Mouse (Mus musculus): ENCODE data around the gene Phrf1. TPM values are rescaled to one million over a fixed set of nuclear protein-coding genes. Genes with fewer than 3 reads are reported as not detected.

Gene Phrf1
- polyA plus RNA-seq, 1 experiment from 2014 or later, result 131 TPM

DNA sequence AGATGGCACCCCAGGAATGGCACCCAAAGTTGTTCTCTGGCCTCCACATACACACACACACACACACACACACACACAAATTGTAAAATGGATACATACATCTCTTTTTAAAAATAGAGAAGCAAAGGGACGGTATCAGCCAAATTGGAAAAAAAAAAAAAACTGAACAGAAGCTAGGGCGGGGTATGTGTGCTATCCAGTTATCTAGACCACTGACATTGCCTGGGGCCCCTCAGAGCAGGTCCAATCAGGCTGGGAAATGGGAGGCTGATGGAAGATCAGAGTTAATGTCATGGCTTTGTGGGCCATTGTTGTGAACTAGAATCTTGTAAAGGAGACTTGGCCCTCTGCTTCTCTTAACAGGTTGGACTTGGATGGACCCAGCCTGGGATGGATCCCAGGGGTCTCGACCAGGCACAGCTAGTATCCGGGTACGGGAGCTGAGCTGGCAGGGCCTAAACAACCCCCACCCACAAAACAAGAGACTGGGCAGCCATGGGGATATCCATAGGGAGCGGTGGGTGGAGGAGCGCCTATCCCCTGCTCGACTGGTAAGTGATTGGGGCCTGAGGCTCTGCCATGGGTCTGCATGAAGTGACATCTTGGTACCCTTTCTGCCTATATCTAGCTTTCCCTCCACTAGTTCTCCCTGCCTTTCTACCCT, 31.8 kb upstream of the Phrf1 start:
- no peak for DNase-seq (ENCODE audit: low spot score)
- Histone ChIP-seq H3K27me3 (ENCODE audit: low read depth, poor library complexity, severe bottlenecking) (no peaks in the 10 kb centered on the region), H3K36me3 (peaks cover 11% of the 10 kb centered on the region), H3K27ac (no peak overlapping the region), H3K4me1 (peaks cover 31% of the 10 kb centered on the region), H3K9me3 (replicated peaks) (no peaks in the 10 kb centered on the region), H3K4me3 (no peak overlapping the region)
- WGBS, result 92% methylated on average over 8 of the region's 8 CpGs

GRCm38 (mm10) chr7:141198121-141198520, 30.5 kb upstream of the Phrf1 start:
- H3K9me3 ChIP-seq (replicated peaks), result no peaks in the 10 kb centered on the region
- H3K4me1 ChIP-seq, result peaks cover 17% of the 10 kb centered on the region
- H3K27ac ChIP-seq, result no peak overlapping the region
- WGBS, result 94% methylated on average over 4 of the region's 4 CpGs
- no peak for DNase-seq (ENCODE audit: low spot score)
- H3K36me3 ChIP-seq, result peaks cover 3% of the 10 kb centered on the region; the same call in 1 of the 2 replicates
- H3K27me3 ChIP-seq (ENCODE audit: low read depth, poor library complexity, severe bottlenecking), result no peaks in the 10 kb centered on the region
- no peak overlapping the region for H3K4me3 ChIP-seq

DNA sequence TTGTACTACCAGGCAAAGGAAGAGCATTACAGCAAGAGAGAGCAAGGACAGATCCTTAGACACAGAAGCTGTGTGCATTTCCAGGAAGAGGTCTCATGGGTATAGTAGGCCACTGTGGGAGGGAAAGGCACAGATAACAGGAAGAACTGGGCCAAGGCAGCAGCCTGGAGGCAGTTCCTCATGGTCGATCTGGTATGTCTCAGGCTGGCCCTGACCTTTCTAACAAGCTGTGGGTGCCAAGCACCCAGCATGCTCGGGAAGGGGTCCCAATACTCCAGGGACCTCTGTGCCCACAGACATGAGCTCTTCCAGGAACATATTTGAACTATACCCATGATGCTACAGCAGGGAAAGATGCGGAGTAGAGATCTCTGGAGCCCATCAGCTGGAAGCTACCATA, 24.0 kb upstream of the Phrf1 start:
- Histone ChIP-seq H3K9me3 (replicated peaks) (no peaks in the 10 kb centered on the region), H3K27ac (no peak overlapping the region), H3K4me1 (peaks cover 4% of the 10 kb centered on the region; the same call in 1 of the 2 replicates), H3K27me3 (ENCODE audit: low read depth, poor library complexity, severe bottlenecking) (no peaks in the 10 kb centered on the region), H3K4me3 (no peak overlapping the region), H3K36me3 (no peaks in the 10 kb centered on the region)
- WGBS, result 84% methylated on average over 3 of the region's 3 CpGs
- no peak for DNase-seq (ENCODE audit: low spot score)

- H3K4me1 ChIP-seq, result peaks cover 4% of the 10 kb centered on the region; the same call in 1 of the 2 replicates
- no peaks in the 10 kb centered on the region for H3K36me3 ChIP-seq
- 97% methylated on average over 5 of the region's 5 CpGs for WGBS
- H3K27me3 ChIP-seq (ENCODE audit: low read depth, poor library complexity, severe bottlenecking), result no peaks in the 10 kb centered on the region
- no peak overlapping the region for H3K27ac ChIP-seq
- no peak for DNase-seq (ENCODE audit: low spot score)
- H3K4me3 ChIP-seq, result no peak overlapping the region
- H3K9me3 ChIP-seq (replicated peaks), result no peaks in the 10 kb centered on the region
Measured at GRCm38 (mm10) chr7:141205504-141205903, 23.1 kb upstream of the Phrf1 start.

DNA sequence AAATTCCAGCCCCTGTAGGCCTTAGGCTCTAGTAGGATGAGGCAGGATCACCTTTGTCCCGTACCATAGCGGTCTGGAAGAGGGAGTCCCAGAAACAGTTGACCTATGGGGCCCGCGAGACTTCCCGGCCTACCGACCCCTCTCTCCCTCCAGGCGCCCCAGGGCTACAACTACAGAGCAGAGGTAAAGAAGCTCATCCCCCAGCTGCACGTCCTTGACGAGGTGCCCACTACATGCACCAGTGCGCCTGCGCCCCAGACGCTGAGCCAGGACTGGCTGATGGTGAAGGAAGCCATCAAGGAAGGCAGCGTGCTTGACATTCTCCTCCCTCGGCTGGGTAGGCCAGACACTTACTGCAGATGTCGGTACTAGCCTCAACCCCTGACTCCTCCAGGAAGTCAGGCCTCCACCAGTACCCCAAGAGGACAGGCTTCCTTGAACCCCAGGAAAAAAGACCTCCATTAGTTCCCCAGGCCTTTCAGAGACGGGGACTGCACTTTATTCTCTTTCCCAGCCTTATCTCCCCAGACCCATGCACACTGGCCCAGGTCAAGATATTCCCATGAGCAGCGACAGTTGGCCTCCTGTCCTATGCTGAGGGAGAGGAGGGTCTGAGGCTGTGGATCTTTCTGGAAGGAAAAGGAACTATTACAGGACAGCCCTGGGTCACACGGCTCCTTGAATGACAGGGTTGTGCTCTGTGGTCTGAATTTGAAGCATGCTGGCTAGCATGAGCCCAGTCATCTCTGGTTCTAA, 22.2 kb upstream of the Phrf1 start:
- Histone ChIP-seq H3K9me3 (replicated peaks) (no peaks in the 10 kb centered on the region), H3K27me3 (ENCODE audit: low read depth, poor library complexity, severe bottlenecking) (no peaks in the 10 kb centered on the region), H3K4me3 (no peak overlapping the region), H3K4me1 (peaks cover 4% of the 10 kb centered on the region; the same call in 1 of the 2 replicates), H3K36me3 (no peaks in the 10 kb centered on the region), H3K27ac (peak overlapping the region; percentile 12; the same call in 1 of the 2 replicates)
- no peak for DNase-seq (ENCODE audit: low spot score)
- WGBS, result 95% methylated on average over 18 of the region's 18 CpGs

- H3K4me3 ChIP-seq, result no peak overlapping the region
- peaks cover 12% of the 10 kb centered on the region for H3K4me1 ChIP-seq
- no peaks in the 10 kb centered on the region for H3K9me3 ChIP-seq (replicated peaks)
- H3K27ac ChIP-seq, result no peak overlapping the region; the same call in 1 of the 2 replicates
- 70% methylated on average over 3 of the region's 3 CpGs for WGBS
- H3K27me3 ChIP-seq (ENCODE audit: low read depth, poor library complexity, severe bottlenecking), result no peaks in the 10 kb centered on the region
- DNase-seq (ENCODE audit: low spot score), result no peak
- H3K36me3 ChIP-seq, result no peaks in the 10 kb centered on the region
Measured at GRCm38 (mm10) chr7:141209526-141209925, 19.1 kb upstream of the Phrf1 start.

- no peak for DNase-seq (ENCODE audit: low spot score)
- Histone ChIP-seq H3K27me3 (ENCODE audit: low read depth, poor library complexity, severe bottlenecking) (no peaks in the 10 kb centered on the region), H3K27ac (no peak overlapping the region), H3K4me1 (peaks cover 18% of the 10 kb centered on the region), H3K36me3 (no peaks in the 10 kb centered on the region), H3K4me3 (no peak overlapping the region), H3K9me3 (replicated peaks) (no peaks in the 10 kb centered on the region)
- WGBS, result 83% methylated on average over 12 of the region's 12 CpGs
Measured at GRCm38 (mm10) chr7:141210137-141210536, 18.4 kb upstream of the Phrf1 start.

DNA sequence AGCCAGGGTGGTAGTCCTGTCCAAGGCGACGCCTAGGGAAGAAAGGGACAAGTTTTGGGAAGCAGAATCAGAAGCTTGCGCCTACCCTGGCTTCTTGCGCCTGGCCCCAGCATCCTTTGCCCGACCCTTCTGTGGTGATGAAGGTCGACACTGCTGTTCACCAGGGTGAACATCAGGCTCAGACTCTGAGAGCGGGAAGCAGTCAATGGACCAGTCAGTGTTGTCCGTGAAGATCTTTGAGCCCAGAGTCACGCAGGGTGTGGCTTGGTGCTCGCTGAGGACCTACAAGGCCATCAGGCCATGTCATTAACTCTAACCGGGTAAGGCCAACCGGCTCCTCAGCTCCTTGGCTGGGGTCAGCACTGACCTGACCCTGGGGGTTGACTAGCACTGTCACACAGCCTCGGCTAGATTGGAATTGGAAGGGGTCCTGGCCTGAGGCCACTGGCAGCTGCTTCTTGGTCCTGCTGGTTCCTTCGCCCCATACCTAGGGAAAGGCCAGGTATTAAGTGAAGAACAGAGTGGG, 17.9 kb upstream of the Phrf1 start:
- WGBS, result 89% methylated on average over 14 of the region's 14 CpGs
- H3K27ac ChIP-seq, result 0 out of 2 replicates have a peak overlapping the region, but pooled peaks have one; percentile 16
- H3K4me3 ChIP-seq, result no peak overlapping the region
- DNase-seq (ENCODE audit: low spot score), result no peak
- H3K36me3 ChIP-seq, result no peaks in the 10 kb centered on the region
- no peaks in the 10 kb centered on the region for H3K27me3 ChIP-seq (ENCODE audit: low read depth, poor library complexity, severe bottlenecking)
- H3K9me3 ChIP-seq (replicated peaks), result no peaks in the 10 kb centered on the region
- H3K4me1 ChIP-seq, result peaks cover 22% of the 10 kb centered on the region

- WGBS, result 78% methylated on average over 3 of the region's 3 CpGs
- Histone ChIP-seq H3K27me3 (ENCODE audit: low read depth, poor library complexity, severe bottlenecking) (no peaks in the 10 kb centered on the region), H3K27ac (0 out of 2 replicates have a peak overlapping the region, but pooled peaks have one; percentile 17), H3K4me1 (peaks cover 41% of the 10 kb centered on the region), H3K4me3 (no peak overlapping the region), H3K9me3 (replicated peaks) (no peaks in the 10 kb centered on the region), H3K36me3 (peaks cover 11% of the 10 kb centered on the region)
- DNase-seq (ENCODE audit: low spot score), result no peak
Measured at GRCm38 (mm10) chr7:141213133-141213532, 15.5 kb upstream of the Phrf1 start.

- 93% methylated on average over 11 of the region's 11 CpGs for WGBS
- H3K27ac ChIP-seq, result peak within 1 kb of the TSS; percentile 92
- no peaks in the 10 kb centered on the region for H3K9me3 ChIP-seq (replicated peaks)
- no peak for DNase-seq (ENCODE audit: low spot score)
- H3K36me3 ChIP-seq, result peaks cover 17% of the 10 kb centered on the region
- H3K4me3 ChIP-seq, result peak within 1 kb of the TSS; percentile 80
- no peaks in the 10 kb centered on the region for H3K27me3 ChIP-seq (ENCODE audit: low read depth, poor library complexity, severe bottlenecking)
- H3K4me1 ChIP-seq, result peaks cover 41% of the 10 kb centered on the region
Measured at GRCm38 (mm10) chr7:141213605-141214235, 14.9 kb upstream of the Phrf1 start, which contains the start of gene Lmntd2. Gene Lmntd2 (minus strand): TSS chr7:141214080.

DNA sequence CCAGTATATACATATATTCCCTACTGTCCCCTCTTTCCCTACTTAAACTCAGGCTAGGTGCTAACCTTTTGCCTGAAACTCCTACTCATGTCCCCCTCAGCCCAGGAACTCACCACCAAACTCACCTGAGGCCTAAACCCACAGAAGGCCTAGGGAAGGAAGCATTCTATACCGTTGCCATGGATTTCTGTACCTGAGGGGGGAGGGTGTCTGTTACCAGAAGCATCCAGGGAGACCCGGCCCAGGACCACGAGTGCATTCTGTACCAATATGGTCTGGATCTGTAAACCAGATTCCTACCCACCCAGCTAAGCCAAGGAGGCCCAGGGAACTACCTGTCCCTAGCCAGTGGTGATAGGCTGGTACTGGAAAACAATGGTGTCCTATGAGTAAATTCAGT, 14.3 kb upstream of the Phrf1 start:
- WGBS, result 75% methylated on average over 3 of the region's 3 CpGs
- H3K36me3 ChIP-seq, result peaks cover 23% of the 10 kb centered on the region
- no peaks in the 10 kb centered on the region for H3K27me3 ChIP-seq (ENCODE audit: low read depth, poor library complexity, severe bottlenecking)
- H3K4me3 ChIP-seq, result peak overlapping the region; percentile 80; the same call in 1 of the 2 replicates
- no peak for DNase-seq (ENCODE audit: low spot score)
- H3K9me3 ChIP-seq (replicated peaks), result no peaks in the 10 kb centered on the region
- peak overlapping the region; percentile 92 for H3K27ac ChIP-seq
- peaks cover 41% of the 10 kb centered on the region for H3K4me1 ChIP-seq

DNA sequence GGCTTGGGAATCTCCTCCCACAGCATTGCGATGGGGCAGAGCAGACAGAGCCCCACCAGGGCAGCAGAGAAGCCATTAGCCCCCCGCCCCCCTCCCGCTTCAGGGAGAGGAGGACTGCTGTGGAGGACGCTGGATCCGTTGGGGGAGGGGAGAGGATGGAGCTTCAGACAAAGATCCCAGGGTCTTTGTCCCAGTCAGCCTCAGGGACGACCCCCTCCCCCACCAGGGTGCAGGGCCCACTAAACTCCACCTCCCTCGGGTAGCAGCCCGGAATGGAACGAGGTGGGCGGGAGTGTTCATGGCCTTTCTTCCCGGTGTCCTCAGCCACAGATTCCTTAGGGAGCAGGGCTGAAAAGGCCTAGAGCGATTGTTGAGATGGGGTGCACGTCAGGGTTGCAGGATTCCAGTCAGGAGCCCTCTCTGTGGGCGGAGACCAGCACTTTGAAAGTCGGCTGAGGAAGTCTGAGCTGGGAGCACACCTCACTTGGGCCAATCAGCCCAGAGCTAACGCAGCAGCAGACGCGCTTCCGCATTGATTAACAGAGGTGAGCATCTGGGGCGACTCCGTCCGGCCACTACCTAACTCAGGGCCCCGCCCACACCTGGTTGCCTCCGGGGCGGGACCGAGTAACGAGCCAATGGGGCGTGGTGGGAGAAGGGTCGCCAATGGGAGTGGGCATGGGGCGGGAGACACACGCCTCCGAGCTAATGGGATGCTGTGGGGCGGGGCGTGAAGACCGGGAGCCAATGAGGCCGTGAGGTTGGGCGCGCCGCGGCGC, 13.3 kb upstream of the Phrf1 start, which contains the start of gene Rassf7:
Gene Rassf7 (plus strand): TSS at position 760 of the 779 bp plus-strand sequence.
- Histone ChIP-seq H3K4me3 (peak within 1 kb of the TSS; percentile 80), H3K27ac (peak within 1 kb of the TSS; percentile 92), H3K4me1 (peaks cover 48% of the 10 kb centered on the region), H3K9me3 (replicated peaks) (no peaks in the 10 kb centered on the region), H3K36me3 (peaks cover 31% of the 10 kb centered on the region), H3K27me3 (ENCODE audit: low read depth, poor library complexity, severe bottlenecking) (no peaks in the 10 kb centered on the region)
- WGBS, result under 1% methylated on average over 41 of the region's 41 CpGs
- DNase-seq (ENCODE audit: low spot score), result peak; percentile 96

Data from limb, embryonic 10.5 days (tissue).